Mouse (Mus musculus) embryonic fibroblast, embryonic 13.5 days (primary cell): ENCODE measurements around the gene Srsf5.

ENCODE experiments used
- CTCF ChIP-seq: IDR thresholded peaks from 2 replicates; pipeline ENCODE4 v1.5.1; 2011; ENCODE audit warnings: mild to moderate bottlenecking, control low read depth, low read length, moderate library complexity, borderline replicate concordance; ENCODE audit not compliant: insufficient read depth
- POLR2A ChIP-seq: IDR thresholded peaks from 2 replicates; pipeline ENCODE4 v1.6.1; 2011; ENCODE audit warnings: low read depth, mild to moderate bottlenecking, control low read depth, low read length, moderate library complexity

DNA sequence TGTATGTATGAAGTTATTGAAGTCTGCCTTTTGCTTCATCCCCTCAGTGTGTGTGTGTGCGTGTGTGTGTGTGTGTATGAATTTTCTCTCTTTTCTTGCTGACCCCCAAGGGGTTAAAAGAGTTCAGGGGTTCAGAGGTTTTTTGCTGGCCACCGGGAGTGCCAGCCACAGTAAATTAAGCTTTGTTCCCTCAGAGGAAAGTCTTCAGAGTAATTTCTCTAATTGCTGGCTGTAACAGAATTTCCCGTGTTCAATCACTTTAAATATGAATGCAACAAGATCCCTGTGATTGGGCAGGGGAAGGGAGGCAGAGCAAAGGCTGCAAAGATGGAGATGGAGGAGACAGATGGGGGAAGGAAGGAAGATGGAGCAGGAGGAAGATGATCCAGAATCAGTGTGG is 26.5 kb downstream of the Srsf5 start:
- no peak for TF ChIP-seq POLR2A
- TF ChIP-seq CTCF, result no peak
